Mouse (Mus musculus): ENCODE results near the gene Rreb1. TPM values are rescaled to one million over a fixed set of nuclear protein-coding genes. Genes with fewer than 3 reads are reported as not detected.
A peak's percentile ranks its signal among the peaks of the same experiment; 100 is the strongest.

Rreb1 gene
- polyA plus RNA-seq, 1 experiment from 2014 or later: 10.0 TPM

GRCm38 (mm10) chr13:37929532-37929931 is 151.3 kb downstream of the Rreb1 start:
- DNase-seq (ENCODE audit: low spot score): no peak
- Histone ChIP-seq H3K27ac (ENCODE audit: low read length) (no peak overlapping the region), H3K4me3 (ENCODE audit: low read depth, low read length) (no peak overlapping the region), H3K4me2 (replicated peaks; ENCODE audit: low read depth, low read length) (no peak overlapping the region), H3K9me3 (ENCODE audit: low read length) (no peaks in the 10 kb centered on the region), H3K36me3 (ENCODE audit: insufficient read depth, low read length) (peaks cover 25% of the 10 kb centered on the region), H3K4me1 (ENCODE audit: insufficient read depth, low read depth, low read length) (peaks cover 4% of the 10 kb centered on the region; the same call in 1 of the 2 replicates), H3K9ac (replicated peaks; ENCODE audit: low read depth) (no peak overlapping the region), H3K27me3 (replicated peaks; ENCODE audit: insufficient read depth, low read length) (no peaks in the 10 kb centered on the region)
- TF ChIP-seq EP300 (IDR thresholded peaks at IDR 0.05) (no peak), CTCF (IDR thresholded peaks at IDR 0.05) (no peak)
- no peak for ATAC-seq
- WGBS: 83% methylated on average over 17 of the region's 17 CpGs

GRCm38 (mm10) chr13:37930091-37930490 is 151.9 kb downstream of the Rreb1 start:
- Histone ChIP-seq H3K9me3 (ENCODE audit: low read length) (no peaks in the 10 kb centered on the region), H3K4me3 (ENCODE audit: low read depth, low read length) (no peak overlapping the region), H3K27ac (ENCODE audit: low read length) (no peak overlapping the region), H3K36me3 (ENCODE audit: insufficient read depth, low read length) (peaks cover 25% of the 10 kb centered on the region), H3K9ac (replicated peaks; ENCODE audit: low read depth) (no peak overlapping the region), H3K4me2 (replicated peaks; ENCODE audit: low read depth, low read length) (no peak overlapping the region), H3K4me1 (ENCODE audit: insufficient read depth, low read depth, low read length) (peaks cover 4% of the 10 kb centered on the region; the same call in 1 of the 2 replicates), H3K27me3 (replicated peaks; ENCODE audit: insufficient read depth, low read length) (no peaks in the 10 kb centered on the region)
- 0 out of 2 replicates have a peak, but pooled peaks have one; percentile 25 for ATAC-seq
- 81% methylated on average over 13 of the region's 13 CpGs for WGBS
- peak; percentile 40 for TF ChIP-seq CTCF (IDR thresholded peaks at IDR 0.05)
- no peak for TF ChIP-seq EP300 (IDR thresholded peaks at IDR 0.05)
- DNase-seq (ENCODE audit: low spot score): peak; percentile 66

GRCm38 (mm10) chr13:37930621-37931020 is 152.4 kb downstream of the Rreb1 start:
- Histone ChIP-seq H3K27ac (ENCODE audit: low read length) (peak overlapping the region; percentile 59; the same call in 1 of the 2 replicates), H3K9ac (replicated peaks; ENCODE audit: low read depth) (no peak overlapping the region), H3K4me2 (replicated peaks; ENCODE audit: low read depth, low read length) (no peak overlapping the region), H3K9me3 (ENCODE audit: low read length) (no peaks in the 10 kb centered on the region), H3K27me3 (replicated peaks; ENCODE audit: insufficient read depth, low read length) (no peaks in the 10 kb centered on the region), H3K4me1 (ENCODE audit: insufficient read depth, low read depth, low read length) (peaks cover 4% of the 10 kb centered on the region; the same call in 1 of the 2 replicates), H3K4me3 (ENCODE audit: low read depth, low read length) (no peak overlapping the region), H3K36me3 (ENCODE audit: insufficient read depth, low read length) (peaks cover 25% of the 10 kb centered on the region)
- TF ChIP-seq EP300 (IDR thresholded peaks at IDR 0.05): no peak
- no peak for TF ChIP-seq CTCF (IDR thresholded peaks at IDR 0.05)
- DNase-seq (ENCODE audit: low spot score) (no peak), ATAC-seq (no peak)
- 93% methylated on average over 23 of the region's 23 CpGs for WGBS

- Histone ChIP-seq H3K36me3 (ENCODE audit: insufficient read depth, low read length) (peaks cover 25% of the 10 kb centered on the region), H3K9ac (replicated peaks; ENCODE audit: low read depth) (no peak overlapping the region), H3K4me3 (ENCODE audit: low read depth, low read length) (no peak overlapping the region), H3K9me3 (ENCODE audit: low read length) (no peaks in the 10 kb centered on the region), H3K4me2 (replicated peaks; ENCODE audit: low read depth, low read length) (no peak overlapping the region), H3K27ac (ENCODE audit: low read length) (peak overlapping the region; percentile 59), H3K4me1 (ENCODE audit: insufficient read depth, low read depth, low read length) (peaks cover 4% of the 10 kb centered on the region; the same call in 1 of the 2 replicates), H3K27me3 (replicated peaks; ENCODE audit: insufficient read depth, low read length) (no peaks in the 10 kb centered on the region)
- ATAC-seq (peak; percentile 75), DNase-seq (ENCODE audit: low spot score) (peak; percentile 81)
- TF ChIP-seq EP300 (IDR thresholded peaks at IDR 0.05): no peak
- TF ChIP-seq CTCF (IDR thresholded peaks at IDR 0.05): no peak
- WGBS: 52% methylated on average over 27 of the region's 27 CpGs
Measured at GRCm38 (mm10) chr13:37931210-37931922, 153.2 kb downstream of the Rreb1 start.

GRCm38 (mm10) chr13:37934075-37934474 is 155.9 kb downstream of the Rreb1 start:
- Histone ChIP-seq H3K4me2 (replicated peaks; ENCODE audit: low read depth, low read length) (no peak overlapping the region), H3K27ac (ENCODE audit: low read length) (peak overlapping the region; percentile 39), H3K27me3 (replicated peaks; ENCODE audit: insufficient read depth, low read length) (no peaks in the 10 kb centered on the region), H3K4me1 (ENCODE audit: insufficient read depth, low read depth, low read length) (peaks cover 4% of the 10 kb centered on the region; the same call in 1 of the 2 replicates), H3K9ac (replicated peaks; ENCODE audit: low read depth) (no peak overlapping the region), H3K9me3 (ENCODE audit: low read length) (no peaks in the 10 kb centered on the region), H3K4me3 (ENCODE audit: low read depth, low read length) (no peak overlapping the region), H3K36me3 (ENCODE audit: insufficient read depth, low read length) (peaks cover 25% of the 10 kb centered on the region)
- no peak for ATAC-seq
- peak; percentile 25 for DNase-seq (ENCODE audit: low spot score)
- 58% methylated on average over 4 of the region's 4 CpGs for WGBS
- TF ChIP-seq CTCF (IDR thresholded peaks at IDR 0.05): peak; percentile 38
- TF ChIP-seq EP300 (IDR thresholded peaks at IDR 0.05): no peak

GRCm38 (mm10) chr13:37934920-37935319 is 156.7 kb downstream of the Rreb1 start:
- Histone ChIP-seq H3K9ac (replicated peaks; ENCODE audit: low read depth) (no peak overlapping the region), H3K9me3 (ENCODE audit: low read length) (no peaks in the 10 kb centered on the region), H3K4me3 (ENCODE audit: low read depth, low read length) (no peak overlapping the region), H3K27me3 (replicated peaks; ENCODE audit: insufficient read depth, low read length) (no peaks in the 10 kb centered on the region), H3K27ac (ENCODE audit: low read length) (peak overlapping the region; percentile 39), H3K36me3 (ENCODE audit: insufficient read depth, low read length) (peaks cover 19% of the 10 kb centered on the region), H3K4me2 (replicated peaks; ENCODE audit: low read depth, low read length) (no peak overlapping the region), H3K4me1 (ENCODE audit: insufficient read depth, low read depth, low read length) (peaks cover 4% of the 10 kb centered on the region; the same call in 1 of the 2 replicates)
- WGBS: 65% methylated on average over 8 of the region's 8 CpGs
- no peak for ATAC-seq
- TF ChIP-seq CTCF (IDR thresholded peaks at IDR 0.05) (no peak), EP300 (IDR thresholded peaks at IDR 0.05) (no peak)
- DNase-seq (ENCODE audit: low spot score): peak; percentile 43

Data from lung, postnatal 0 days (tissue).